Mouse (Mus musculus): ENCODE data around the gene Smyd5.
"Not testable (repeated sequence)": the region's sequence is repeated elsewhere in the genome, so short reads cannot be mapped to it uniquely, and the experiment has no call there.

Gene Smyd5

DNA sequence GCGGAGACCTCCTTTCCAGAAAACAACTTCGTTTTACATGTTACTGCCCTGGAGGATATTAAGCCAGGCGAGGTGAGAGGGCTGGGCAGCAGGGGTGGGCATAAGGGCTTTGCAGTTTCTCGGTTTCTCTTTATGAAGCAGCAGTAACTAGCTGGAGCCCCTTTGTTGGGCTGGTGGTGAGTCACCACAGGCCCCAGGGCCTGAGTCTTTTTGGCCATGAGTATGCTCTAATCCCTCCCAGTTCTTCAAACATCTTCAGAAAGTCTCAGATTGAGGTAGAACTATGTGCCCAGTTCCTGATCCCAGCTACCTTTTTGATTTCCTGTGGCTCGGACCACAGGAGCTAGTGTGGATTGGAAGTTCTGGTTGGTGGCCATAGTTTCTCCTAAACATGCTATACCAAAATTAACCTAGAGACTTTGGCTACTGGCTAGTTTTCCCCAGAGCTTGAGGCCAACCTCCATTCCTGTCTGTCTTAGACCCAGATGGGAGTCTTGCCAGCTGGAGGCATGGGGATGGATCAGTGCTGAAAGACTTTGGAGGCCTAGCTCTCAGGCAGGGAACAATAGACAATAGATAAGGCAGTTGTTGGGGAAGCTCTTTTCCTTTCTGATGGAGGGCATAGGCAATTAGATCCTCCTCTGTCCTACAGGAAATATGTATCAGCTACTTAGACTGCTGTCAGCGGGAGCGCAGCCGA is 12.6 kb downstream of the Smyd5 start:
- no peak for ATAC-seq (ENCODE audit: insufficient number of reproducible peaks, low FRiP score, low TSS enrichment)

- ATAC-seq (ENCODE audit: insufficient number of reproducible peaks, low FRiP score, low TSS enrichment): no peak
These were observed 13.5 kb downstream of the Smyd5 start for GRCm38 (mm10) chr6:85445286-85445685.

DNA sequence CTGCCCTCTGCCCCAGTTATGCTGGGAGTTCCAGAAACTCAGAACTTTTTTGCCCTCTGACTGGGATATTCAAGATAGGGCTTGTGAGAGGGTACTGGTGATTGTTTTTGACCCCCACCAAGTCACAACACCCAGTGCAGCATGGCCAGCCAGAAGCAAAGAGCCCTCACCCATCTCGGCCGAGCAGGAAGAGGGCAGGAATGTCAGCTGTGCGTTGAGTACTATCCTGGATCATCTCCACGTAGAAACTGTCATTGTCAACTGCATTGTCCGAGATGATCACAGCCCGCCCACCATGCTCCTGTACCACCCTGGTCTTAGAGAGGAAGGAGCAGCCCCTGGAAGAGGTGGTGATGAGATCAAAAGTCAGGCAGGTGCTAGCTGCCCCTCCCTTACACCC is 15.6 kb downstream of the Smyd5 start:
- no peak for ATAC-seq (ENCODE audit: insufficient number of reproducible peaks, low FRiP score, low TSS enrichment)

DNA sequence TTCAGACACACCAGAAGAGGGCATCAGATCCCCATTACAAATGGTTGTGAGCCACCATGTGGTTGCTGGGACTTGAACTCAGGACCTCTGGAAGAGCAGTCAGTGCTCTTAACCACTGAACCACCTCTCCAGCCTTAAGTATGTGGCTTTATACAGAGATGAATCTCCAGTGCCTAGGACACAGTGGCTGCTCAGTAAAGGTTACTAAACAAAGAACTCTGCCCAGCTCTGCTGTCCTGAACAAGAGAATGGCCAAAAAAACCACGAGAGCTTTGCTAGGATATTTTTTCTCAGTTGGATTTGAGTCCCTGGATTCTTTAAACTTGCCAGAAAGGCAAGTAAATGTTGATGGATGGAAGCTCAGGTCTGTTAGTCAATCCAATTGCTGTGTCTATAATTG is 18.4 kb downstream of the Smyd5 start:
- ATAC-seq (ENCODE audit: insufficient number of reproducible peaks, low FRiP score, low TSS enrichment): not testable (repeated sequence)

- peak; percentile 93 for ATAC-seq (ENCODE audit: insufficient number of reproducible peaks, low FRiP score, low TSS enrichment)
These were observed 19.2 kb downstream of the Smyd5 start, which contains the start of gene Cct7 for GRCm38 (mm10) chr6:85450697-85451663. Gene Cct7, plus strand, starts transcription at chr6:85451514.

- peak; percentile 79 for ATAC-seq (ENCODE audit: insufficient number of reproducible peaks, low FRiP score, low TSS enrichment)
These were observed 20.0 kb downstream of the Smyd5 start, which contains the start of gene Pradc1 for GRCm38 (mm10) chr6:85451664-85452410. Gene Pradc1, minus strand, starts transcription at chr6:85451970.

DNA sequence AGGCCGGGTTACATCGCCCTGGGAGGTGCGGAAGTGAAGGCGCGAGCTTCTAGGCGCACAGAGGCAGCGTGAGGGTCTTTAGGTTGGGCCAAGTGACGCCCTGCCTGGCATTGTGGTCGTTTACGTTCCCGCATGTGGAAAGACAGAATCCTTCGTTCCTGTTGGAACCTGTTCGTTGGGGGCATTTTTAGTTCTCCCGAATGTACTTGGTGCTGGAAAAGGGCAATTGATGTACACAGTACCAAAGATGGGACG is 20.5 kb downstream of the Smyd5 start:
- ATAC-seq (ENCODE audit: insufficient number of reproducible peaks, low FRiP score, low TSS enrichment): no peak

DNA sequence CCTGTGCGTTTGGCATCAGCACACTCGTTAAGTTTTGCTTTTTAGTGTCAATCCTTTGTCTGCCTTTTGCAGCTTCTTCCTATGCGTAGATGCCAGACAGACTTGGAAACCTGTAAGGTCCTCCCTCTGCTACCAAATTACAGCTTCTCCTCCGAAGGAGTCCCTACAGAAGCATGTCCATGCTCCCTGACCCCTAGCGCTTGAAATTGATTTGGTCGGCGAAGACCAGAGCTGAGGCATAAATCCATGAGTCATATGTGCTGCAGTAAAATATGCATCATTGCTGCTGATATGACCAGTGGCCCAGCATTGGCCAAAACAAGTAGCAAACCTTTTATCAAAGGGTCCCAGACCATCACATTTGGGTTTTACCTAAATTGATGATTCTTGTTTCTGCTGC is 21.0 kb downstream of the Smyd5 start:
- no peak for ATAC-seq (ENCODE audit: insufficient number of reproducible peaks, low FRiP score, low TSS enrichment)

DNA sequence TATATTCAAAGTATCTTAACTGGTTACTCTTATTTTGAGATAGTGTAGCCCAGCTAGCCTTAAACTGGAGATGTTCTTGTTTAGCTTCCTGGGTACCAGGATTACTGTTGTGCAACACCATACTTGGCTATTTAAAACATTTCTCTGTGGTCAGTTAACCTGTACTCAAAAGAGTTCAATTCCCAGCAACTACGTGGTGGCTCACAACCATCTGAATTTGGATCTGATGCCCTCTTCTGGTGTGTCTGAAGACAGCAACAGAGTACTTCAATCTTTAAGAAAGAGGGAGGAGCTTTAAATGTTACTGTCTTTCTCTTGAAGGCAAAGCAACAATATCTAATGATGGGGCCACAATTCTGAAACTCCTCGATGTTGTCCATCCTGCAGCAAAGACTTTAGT is 27.8 kb downstream of the Smyd5 start:
- no peak for ATAC-seq (ENCODE audit: insufficient number of reproducible peaks, low FRiP score, low TSS enrichment)

DNA sequence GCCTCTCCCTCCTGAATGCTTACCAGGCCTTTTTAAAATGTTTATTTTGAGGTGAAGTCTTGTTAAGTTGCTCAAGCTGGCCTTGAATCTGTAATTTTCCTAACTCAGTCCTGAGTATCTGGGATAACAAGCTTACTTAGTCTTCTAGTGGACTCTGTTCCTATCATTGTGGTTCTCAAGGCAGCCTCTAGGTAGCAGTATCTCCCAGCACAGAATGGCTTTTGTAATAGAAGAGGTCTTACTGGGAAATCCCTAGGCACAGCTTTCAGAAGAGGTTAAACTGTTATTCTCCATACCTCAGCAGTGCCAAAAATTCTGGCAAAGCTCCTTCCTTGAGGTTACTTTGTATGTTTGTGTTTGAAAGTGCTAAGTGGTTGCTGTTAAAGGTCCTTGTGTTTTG is 33.6 kb downstream of the Smyd5 start:
- ATAC-seq (ENCODE audit: insufficient number of reproducible peaks, low FRiP score, low TSS enrichment): no peak

DNA sequence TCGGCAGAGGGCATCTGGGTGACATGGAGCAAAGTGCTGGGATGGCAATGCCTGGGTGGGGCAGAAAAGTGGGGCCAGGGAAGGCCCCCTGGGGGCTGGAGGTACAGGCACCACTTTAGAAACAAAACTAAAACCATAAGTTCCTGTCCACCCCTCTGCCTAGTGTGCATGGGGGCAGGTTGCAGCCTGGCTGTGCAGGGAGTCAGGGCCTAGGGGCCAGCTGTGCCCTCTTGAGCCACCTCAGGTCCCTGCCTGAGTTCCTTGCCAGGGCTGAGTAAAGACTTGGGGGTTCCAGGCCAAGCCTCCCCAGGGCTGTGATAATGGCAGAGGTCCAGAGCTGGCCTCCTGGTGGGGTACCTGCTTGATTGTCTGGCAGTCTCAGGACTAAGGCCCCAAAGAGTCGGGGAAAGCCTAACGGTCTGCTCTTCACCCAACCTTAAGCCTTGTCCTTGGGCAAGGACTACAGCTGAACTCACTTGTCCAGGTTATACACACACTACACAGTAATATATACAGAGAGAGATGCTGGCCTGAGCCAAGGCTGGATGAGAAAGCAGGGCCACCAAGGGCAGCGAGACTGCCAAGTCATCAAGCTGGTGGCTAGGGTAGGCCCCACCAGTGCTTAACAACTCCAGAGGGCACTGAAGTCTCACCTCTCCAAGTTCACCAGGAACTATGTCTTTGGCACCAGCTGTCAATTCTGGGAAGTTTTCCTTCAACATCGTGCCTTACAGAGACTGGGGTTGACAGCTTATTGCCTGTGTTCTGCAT is 38.1 kb downstream of the Smyd5 start:
- no peak for ATAC-seq (ENCODE audit: insufficient number of reproducible peaks, low FRiP score, low TSS enrichment)

DNA sequence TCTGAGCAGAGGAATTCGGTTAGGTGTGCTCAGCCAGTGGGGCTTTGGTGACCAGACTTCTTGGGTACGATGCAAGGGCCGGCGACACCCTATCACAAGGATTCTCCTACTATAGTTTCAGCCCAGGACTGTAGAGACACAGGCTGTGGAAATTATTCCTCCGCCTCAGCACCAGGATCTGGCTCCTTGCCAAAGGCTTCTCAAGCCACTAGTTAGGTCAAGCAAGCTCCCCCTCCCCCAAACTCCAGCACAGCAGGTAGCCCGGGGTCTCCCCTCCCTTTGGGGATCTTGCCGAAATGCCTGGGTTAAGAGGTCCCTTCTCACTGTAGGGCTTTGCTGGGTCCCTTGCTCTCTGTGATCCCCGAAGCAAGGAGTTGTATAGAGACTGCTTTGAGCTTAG is 40.2 kb downstream of the Smyd5 start:
- no peak for ATAC-seq (ENCODE audit: insufficient number of reproducible peaks, low FRiP score, low TSS enrichment)

DNA sequence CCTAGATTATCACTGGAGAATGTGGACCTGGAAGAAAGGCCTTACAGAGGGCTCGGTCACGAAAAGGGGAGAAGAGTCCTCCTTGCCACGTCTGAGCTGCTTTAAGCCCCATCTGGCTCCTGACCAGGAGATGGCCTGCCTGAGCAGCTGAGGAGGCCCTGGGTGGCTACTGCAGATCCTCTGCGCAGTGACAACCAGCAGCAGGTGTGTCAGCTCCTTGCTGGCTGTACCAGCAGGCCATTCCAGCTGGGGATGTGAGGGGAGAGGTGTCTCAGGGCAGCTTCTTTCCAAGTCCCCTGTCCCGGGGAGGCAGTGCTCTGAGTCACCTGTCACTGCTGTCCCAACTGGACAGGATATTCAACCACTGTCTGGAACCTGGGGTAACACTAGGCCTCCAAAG is 40.8 kb downstream of the Smyd5 start:
- ATAC-seq (ENCODE audit: insufficient number of reproducible peaks, low FRiP score, low TSS enrichment): no peak

GRCm38 (mm10) chr6:85475581-85475980 is 43.8 kb downstream of the Smyd5 start:
- no peak for ATAC-seq (ENCODE audit: insufficient number of reproducible peaks, low FRiP score, low TSS enrichment)

DNA sequence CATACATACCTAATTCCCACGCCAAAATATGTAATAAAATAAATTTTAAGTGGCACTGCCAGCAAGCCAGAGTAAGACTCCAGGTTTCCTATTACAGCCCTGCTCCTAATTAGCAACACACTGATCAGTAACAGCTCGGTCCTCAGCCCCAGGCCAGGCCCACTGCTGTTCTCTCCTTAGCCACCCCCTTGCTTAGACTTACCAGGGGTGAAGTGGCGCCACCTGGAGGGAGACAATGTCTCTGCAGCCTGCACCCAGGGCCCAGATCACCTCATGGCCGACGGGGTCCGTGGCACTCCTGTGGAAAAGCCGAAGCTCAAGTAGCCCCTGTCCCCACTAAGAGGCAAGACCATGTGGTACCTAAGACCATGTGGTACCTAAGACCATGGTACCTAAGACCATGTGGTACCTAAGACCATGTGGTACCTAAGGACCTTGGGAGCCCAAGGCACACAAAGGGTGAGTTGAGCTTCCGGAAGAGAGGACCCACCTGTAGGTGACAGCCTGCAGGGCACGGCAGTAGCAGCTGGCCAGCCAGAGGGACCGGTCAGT is 45.7 kb downstream of the Smyd5 start:
- ATAC-seq (ENCODE audit: insufficient number of reproducible peaks, low FRiP score, low TSS enrichment): no peak

GRCm38 (mm10) chr6:85478416-85478815 is 46.6 kb downstream of the Smyd5 start:
- no peak for ATAC-seq (ENCODE audit: insufficient number of reproducible peaks, low FRiP score, low TSS enrichment)

DNA sequence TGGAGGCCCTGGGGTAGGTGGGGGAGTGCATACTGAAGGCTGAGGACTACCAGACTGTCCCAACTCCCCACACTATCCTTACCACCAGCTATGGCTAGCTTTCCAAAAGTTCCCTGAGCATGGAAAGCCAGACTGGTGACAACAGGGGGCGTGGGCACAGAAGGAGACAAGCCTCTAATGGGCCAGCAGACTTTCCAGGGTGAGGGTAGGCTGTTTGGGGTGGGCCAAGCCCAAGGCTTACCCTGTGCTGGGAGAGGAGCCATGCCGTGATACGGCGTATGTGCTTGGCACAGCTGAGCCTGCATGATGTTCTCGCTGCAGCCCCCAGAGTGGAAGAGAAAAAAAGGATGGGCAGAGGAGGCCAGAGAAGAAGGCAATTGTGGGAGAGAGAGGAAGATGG is 48.2 kb downstream of the Smyd5 start:
- no peak for ATAC-seq (ENCODE audit: insufficient number of reproducible peaks, low FRiP score, low TSS enrichment)

- no peak for ATAC-seq (ENCODE audit: insufficient number of reproducible peaks, low FRiP score, low TSS enrichment)
These were observed 48.9 kb downstream of the Smyd5 start for GRCm38 (mm10) chr6:85480685-85481084.

DNA sequence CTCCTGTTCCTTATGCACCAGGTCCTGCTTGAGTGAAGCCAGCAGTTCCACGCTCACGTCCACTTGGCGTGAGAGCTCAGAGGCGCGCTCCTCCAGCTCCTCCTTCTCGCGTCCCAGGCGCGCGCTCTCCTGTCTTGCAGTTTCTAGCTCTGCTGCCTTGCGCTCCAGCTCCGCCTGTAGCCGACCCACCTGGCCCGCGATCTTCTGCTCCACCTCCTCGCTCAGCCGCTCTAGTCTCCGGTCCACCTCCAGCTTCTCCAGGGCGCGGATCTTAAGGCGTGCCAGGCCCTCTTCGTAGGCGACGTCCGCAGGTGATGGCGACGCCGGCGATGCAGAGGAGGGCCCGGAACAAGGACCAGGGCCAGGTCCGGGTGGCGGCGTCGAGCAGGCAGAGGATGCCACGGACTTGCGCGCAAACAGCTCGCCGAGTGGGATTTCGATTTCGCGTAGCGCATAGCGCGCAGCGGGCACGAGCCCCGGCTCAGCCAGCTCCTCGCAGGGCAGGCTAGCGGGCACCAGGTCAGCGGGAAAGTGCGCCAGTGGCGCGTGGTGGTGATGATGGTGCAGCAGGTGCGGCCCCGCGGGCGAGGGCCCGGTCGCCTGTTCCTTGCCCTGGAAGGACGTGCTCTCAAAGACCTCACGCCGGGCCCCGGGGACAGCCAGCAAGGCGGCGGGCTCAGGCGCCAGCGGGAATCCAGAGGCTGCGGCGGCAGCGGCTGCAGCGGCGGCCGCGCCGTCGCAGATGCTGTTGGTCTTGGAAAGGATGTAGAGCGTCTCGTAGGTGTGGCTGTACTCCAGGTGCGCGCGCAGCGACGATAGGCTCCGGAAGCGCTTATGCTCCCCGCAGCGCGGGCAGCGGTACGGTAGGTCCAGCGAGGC is 52.3 kb downstream of the Smyd5 start:
- peak; percentile 36; the same call in 1 of the 2 replicates for ATAC-seq (ENCODE audit: insufficient number of reproducible peaks, low FRiP score, low TSS enrichment)

All from cerebellum, adult (tissue).